Mouse (Mus musculus) retina, postnatal 7 days (tissue): Measurements from ENCODE around the gene Tnf.
A peak's percentile ranks its signal among the peaks of the same experiment; 100 is the strongest.

Experiments
- DNase-seq: peaks from one replicate; pipeline ENCODE4 v3.0.0-alpha.2; 2012; ENCODE audit warnings: low read depth, low spot score

Tnf gene

GRCm38 (mm10) chr17:35174201-35174977 is 27.4 kb downstream of the Tnf start:
- DNase-seq = no peak

DNA sequence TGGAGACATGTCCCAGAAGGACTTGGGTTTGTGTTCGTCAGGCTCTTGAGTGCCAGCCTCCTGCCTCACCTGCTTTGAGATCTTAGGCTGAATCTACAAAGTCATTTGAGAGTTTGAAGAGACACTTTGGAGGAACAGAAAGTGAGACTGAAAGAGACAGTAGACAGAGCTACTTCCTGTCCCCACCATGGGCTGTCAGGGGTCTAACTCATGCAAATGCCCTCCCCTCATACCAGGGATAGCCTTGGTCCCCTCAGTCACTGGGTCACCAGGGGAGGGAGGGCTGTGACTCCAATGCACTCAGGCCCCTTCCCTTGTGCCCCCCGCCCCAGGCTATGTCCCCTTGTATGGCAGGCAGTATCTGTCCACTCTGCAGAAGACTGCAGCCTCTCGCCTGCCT is 28.5 kb downstream of the Tnf start:
- no peak for DNase-seq

GRCm38 (mm10) chr17:35172445-35173234 is 29.2 kb downstream of the Tnf start:
- DNase-seq = no peak

GRCm38 (mm10) chr17:35168541-35169207 is 33.1 kb downstream of the Tnf start:
- DNase-seq = peak; percentile 60

- DNase-seq = no peak
Observed at GRCm38 (mm10) chr17:35167794-35168193, 34.0 kb downstream of the Tnf start.

GRCm38 (mm10) chr17:35166352-35167035 is 35.3 kb downstream of the Tnf start:
- DNase-seq = peak; percentile 73

DNA sequence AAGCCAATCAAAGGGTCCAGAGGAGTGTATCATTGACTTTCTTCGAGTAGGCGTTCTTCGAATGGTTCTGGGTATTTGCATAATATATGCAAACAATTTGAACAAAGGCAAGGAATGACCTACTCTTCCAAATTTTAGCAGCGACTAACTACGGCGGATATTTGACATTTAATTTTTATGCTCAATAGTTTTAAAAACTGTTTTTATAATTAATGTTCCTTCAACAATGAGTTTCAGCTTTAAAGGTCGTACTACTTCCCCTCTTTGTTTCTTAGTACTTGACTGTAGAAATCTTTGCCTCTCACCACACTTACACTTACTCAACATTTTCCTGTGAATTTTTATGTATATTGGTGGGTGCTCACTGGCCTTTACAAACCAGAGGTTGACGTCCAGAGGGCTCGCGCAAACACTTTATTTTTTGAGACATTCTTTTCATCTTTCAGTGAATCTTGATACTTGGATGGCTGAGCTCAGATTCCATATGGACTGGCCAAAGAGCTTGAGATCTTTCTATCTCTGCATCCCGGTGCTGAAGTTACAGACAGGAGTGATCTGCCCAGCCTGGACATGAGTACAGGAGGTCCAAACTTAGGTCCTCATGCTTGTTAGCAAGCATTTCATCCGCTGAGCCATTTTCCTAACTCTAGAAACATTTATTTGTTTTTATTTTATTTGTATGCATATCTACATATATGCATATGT is 36.2 kb downstream of the Tnf start:
- no peak for DNase-seq

DNA sequence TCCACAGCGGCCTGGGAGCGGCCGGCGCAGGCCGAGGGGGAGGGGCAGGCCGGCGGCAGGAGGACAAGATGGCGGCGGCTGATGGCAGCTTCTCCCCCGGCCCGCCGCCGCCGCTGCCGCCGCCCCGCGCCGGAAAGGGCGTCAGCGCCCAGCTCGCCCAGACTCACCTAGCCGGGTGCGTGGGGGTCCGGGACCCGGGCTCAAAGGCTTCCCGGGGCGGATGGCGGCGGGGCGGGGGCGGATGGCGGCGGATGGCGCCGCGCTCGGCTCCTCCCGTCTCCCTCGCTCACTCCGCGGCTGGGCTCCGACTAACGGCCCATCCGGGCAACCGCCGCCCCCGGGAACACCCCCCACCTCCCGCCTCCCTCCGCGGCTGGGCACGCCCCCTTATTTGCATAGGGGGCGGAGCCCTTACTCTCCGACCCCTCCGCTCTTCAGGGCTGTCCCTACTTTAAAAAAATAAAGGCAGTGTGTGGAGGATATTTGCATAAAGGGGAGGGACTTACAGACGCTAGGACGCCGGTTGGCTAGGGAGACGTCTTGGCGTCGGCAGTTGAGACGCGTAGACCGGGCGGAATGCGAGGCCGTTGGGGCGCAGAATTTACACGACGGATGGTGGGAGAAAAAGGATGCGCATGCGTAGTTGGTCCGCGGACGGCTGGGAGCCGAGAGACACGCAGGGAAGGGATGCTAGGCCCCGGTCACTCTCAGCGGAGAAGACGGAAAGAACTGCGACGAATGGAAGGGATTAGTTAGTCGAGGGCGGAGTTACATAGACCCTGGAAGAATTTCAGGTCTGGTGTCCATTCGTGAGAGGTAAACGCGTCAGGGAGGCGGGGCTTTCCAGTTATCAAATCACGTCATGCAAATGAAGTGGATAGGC is 37.0 kb downstream of the Tnf start, which contains the start of gene Prrc2a:
TSS of gene Prrc2a (minus strand) at position 330 of the 883 bp plus-strand sequence.
- peak; percentile 99 for DNase-seq

- no peak for DNase-seq
Observed at GRCm38 (mm10) chr17:35164218-35164567, 37.6 kb downstream of the Tnf start.

- DNase-seq = no peak
Observed at GRCm38 (mm10) chr17:35163326-35164081, 38.3 kb downstream of the Tnf start.

DNA sequence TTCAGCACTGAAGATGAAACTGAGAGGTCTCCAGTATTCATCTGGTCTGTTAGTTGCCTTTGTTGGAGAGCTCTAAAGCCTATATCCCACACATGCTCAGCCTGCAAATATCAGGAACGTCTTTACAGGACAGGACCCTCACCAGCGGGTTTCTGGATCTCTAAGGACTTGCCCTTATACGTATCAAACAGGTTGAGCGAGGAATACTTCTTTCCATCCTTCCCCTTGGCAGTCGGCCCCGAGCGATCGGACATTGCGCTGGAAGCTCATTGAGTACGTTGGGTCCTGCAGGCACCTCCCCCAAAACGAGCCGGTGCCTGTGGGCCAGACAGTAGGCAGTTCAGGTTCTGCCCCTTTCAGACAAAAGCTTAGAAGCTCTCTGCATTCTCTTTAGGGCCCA is 39.1 kb downstream of the Tnf start:
- no peak for DNase-seq

DNA sequence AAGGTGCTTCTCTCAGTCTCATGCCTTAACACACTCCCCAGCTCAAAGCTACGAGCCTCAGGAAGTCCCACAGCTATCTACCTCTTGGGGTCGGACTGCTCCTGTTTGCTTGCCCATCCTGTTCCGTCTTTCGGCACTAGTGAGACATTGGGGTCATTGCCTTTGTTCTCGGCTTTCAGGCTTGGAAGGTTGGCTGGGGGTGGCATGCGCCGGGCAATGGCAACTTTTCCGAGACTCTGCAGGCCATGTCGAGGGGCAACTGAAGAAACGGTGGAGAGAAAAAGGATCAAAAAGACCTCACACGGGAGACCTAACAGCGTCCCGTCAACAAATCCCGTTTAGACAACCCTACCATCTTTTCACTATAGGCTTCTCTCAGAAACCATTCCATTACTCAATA is 39.7 kb downstream of the Tnf start:
- DNase-seq = no peak

GRCm38 (mm10) chr17:35161421-35161820 is 40.4 kb downstream of the Tnf start:
- DNase-seq = no peak

DNA sequence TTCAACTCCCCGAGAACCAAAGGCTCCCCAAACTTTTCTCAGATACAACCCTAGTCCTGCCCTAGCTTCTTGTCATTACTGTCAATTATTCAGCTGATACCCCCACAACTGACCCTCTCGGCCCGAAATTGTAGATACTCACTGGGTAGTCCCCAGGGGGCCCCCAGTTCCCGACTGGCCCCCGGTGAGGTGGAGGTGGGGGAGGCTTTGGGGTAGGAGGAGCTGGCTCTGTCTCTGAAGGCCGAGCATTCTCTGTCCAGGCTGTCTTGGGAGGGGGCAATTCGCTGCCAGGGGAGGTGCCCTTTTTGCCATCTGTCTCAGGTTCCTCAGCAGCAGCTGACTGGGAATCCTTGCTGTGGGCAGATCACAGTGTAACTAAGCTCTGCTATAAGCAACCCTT is 42.2 kb downstream of the Tnf start:
- no peak for DNase-seq

DNA sequence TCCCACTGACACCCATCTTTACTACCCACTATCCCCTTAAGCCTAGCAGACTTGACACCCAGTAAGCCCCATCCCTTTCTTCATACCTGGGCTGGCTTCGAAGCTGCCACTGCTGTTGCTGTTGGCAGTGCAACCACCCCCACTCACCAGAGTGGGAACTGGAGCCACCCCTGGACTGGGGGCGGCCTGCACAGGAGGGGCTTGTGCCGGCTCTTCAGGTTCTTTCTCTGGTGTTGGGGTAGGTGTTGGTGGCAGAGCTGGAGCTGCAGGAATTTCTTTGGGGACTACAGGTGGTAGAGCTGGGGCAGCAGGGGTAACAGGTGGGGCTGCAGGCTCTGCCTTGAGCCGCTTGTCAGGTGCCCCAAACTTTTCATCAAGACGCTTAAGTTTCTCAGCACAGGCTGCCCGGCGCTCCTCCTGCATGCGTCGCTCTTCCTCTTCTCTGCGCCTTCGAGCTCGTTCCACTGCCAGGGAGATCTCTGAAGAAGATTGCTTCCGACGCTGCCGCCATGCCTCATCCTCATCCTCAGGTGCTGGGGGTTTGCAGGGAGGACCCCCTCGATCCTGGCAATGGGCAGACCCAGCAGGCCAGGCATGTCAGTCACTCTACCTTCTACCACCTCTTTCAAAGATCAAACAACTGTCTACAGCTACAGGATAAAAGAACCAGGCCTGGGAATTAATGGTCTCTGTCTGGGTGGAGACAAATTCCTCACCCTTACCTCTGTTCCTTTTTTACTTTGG is 42.8 kb downstream of the Tnf start:
- DNase-seq = no peak

DNA sequence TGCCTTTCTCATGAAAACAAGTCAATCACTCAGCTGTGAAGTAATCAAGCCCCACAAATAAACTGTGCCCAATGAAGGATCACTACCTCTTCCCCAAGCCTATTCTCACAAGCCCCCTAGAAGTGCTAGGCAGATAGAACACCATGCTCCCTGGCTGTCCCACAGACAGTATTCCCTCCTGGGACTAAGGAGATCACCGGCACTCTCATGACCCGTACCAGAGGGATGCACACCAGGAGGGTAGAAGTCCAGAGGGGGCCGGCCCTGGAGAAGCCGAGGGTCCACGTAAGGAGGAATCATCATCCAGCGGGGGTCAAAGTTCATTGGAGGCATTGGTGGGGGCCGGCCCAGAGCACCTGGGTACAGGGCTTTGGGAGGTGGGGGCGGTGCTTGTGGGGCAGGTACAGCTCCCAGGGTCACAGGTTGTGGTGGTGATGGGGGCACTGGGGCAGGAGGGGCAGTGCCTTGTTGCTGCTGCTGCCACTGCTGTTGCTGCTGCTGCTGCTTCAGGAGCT is 44.1 kb downstream of the Tnf start:
- no peak for DNase-seq

- no peak for DNase-seq
Observed at GRCm38 (mm10) chr17:35157254-35157653, 44.6 kb downstream of the Tnf start.

- no peak for DNase-seq
Observed at GRCm38 (mm10) chr17:35156461-35157200, 45.2 kb downstream of the Tnf start.
